Mouse (Mus musculus) heart, embryonic 13.5 days (tissue): ENCODE results near the gene Gm20425. TPM values are rescaled to one million over a fixed set of nuclear protein-coding genes. Genes with fewer than 3 reads are reported as not detected.

Experiments
- ATAC-seq: fragments of 200-750 bp; cut with Nextera tagmentation; 2 replicates; pipeline ENCODE4 v1.8.0; 2017; ENCODE audit warnings: moderate TSS enrichment; ENCODE audit not compliant: insufficient number of reproducible peaks, low FRiP score, low TSS enrichment; ENCODE audit errors: extremely low read depth
- H3K27ac ChIP-seq: fragments of 300-500 bp; sonication (generic); replicated peaks from 2 replicates; pipeline ENCODE4 v1.5.1; 2015; ENCODE audit warnings: moderate library complexity, mild to moderate bottlenecking, inconsistent platforms
- H3K27me3 ChIP-seq: fragments of 300-500 bp; sonication (generic); replicated peaks from 2 replicates; pipeline ENCODE4 v1.6.1; 2015; ENCODE audit warnings: mild to moderate bottlenecking, inconsistent platforms
- H3K36me3 ChIP-seq: fragments of 300-500 bp; sonication (generic); 2 replicates; pipeline ENCODE4 v1.6.1; 2015; ENCODE audit warnings: mild to moderate bottlenecking, inconsistent platforms
- H3K4me1 ChIP-seq: fragments of 300-500 bp; sonication (generic); 2 replicates; pipeline ENCODE4 v1.6.1; 2015; ENCODE audit warnings: inconsistent platforms
- H3K4me2 ChIP-seq: fragments of 300-500 bp; sonication (generic); 2 replicates; pipeline ENCODE4 v1.6.1; 2015; ENCODE audit warnings: inconsistent platforms, mild to moderate bottlenecking, moderate library complexity
- H3K4me3 ChIP-seq: fragments of 300-500 bp; sonication (generic); 2 replicates; pipeline ENCODE4 v1.5.1; 2015; ENCODE audit warnings: moderate library complexity, mild to moderate bottlenecking, inconsistent platforms
- H3K9ac ChIP-seq: fragments of 300-500 bp; sonication (generic); 2 replicates; pipeline ENCODE4 v1.6.1; 2015; ENCODE audit warnings: inconsistent platforms, mild to moderate bottlenecking, moderate library complexity
- H3K9me3 ChIP-seq: fragments of 300-500 bp; sonication (generic); 2 replicates; pipeline ENCODE4 v1.6.1; 2016; ENCODE audit warnings: inconsistent platforms
- WGBS: fragments of 180-500 bp; shearing (Covaris S2); methylation state at CpG from one replicate; pipeline ENCODE4 v1.1.7; 2015; ENCODE audit warnings: mixed read lengths; 5-methylcytosine and 5-hydroxymethylcytosine counted together
- polyA plus RNA-seq: library from polyadenylated mRNA; unstranded; fragments of >200 nt; fragmentation: Nextera tagmentation; extraction: Ambion mirVana; gene quantifications from 2 replicates; pipeline ENCODE4 v1.2.1, GENCODE M21; 2015

Gm20425 gene
- polyA plus RNA-seq, 1 experiment from 2014 or later, result not detected

DNA sequence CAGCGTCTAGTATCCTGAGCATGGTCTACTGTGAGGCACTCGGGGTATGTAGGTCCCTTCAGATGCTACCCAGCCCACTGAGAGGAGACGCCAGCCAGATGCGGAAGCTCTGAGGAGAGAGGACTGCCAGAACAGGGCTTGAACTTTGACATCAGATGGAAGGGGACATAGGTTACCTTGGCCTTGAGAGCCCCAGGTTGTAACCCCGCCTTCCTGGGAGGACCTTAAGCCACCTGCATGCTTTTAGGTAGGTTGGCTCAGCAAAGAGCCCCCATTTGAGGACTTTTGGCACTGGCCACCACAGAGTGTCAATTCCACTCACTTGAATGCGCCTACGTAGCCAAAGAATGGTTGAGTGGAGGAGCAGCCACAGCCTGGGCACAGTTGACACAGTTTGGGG, 5.4 kb downstream of the Gm20425 start:
- peaks cover 6% of the 10 kb centered on the region; the same call in 1 of the 2 replicates for H3K27me3 ChIP-seq
- WGBS, result 79% methylated on average over 7 of the region's 7 CpGs

GRCm38 (mm10) chr9:103214281-103214680, 15.8 kb downstream of the Gm20425 start:
- Histone ChIP-seq H3K27me3 (peaks cover 5% of the 10 kb centered on the region; the same call in 1 of the 2 replicates), H3K27ac (no peak overlapping the region), H3K4me3 (no peak overlapping the region), H3K4me1 (peaks cover 7% of the 10 kb centered on the region), H3K4me2 (no peak overlapping the region), H3K9me3 (0 out of 2 replicates have a peak, but pooled peaks cover 4% of the 10 kb centered on the region), H3K9ac (no peak overlapping the region), H3K36me3 (peaks cover 4% of the 10 kb centered on the region; the same call in 1 of the 2 replicates)
- 71% methylated on average over 6 of the region's 6 CpGs for WGBS
- no peak for ATAC-seq

More for the DNA sequence above, 5.4 kb downstream of the Gm20425 start:
- Histone ChIP-seq H3K4me1 (no peaks in the 10 kb centered on the region), H3K4me2 (no peak overlapping the region), H3K27ac (no peak overlapping the region), H3K4me3 (no peak overlapping the region), H3K9me3 (no peaks in the 10 kb centered on the region), H3K9ac (no peak overlapping the region), H3K36me3 (no peaks in the 10 kb centered on the region)
- no peak for ATAC-seq

DNA sequence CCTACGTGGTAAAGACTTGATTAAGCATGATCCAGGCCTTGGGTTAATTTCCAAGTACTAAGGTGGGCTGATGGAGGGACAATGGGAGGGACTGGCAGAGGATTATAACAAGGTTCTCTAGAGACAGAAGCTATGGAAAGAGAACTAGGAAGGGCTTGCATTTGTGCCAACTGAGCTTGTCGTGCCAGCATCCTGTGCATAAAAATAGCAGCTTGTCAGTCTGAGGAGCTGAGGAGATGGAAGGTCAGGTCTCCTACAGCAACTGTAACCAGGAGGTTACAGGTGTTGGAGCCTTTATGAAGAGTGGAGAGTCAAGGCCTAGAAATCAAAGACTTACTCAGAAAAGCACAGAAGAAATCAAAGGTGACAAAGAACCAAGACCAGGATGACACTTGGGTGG, 16.5 kb downstream of the Gm20425 start:
- 0 out of 2 replicates have a peak, but pooled peaks cover 4% of the 10 kb centered on the region for H3K9me3 ChIP-seq
- no peak overlapping the region for H3K4me2 ChIP-seq
- H3K4me1 ChIP-seq, result peaks cover 7% of the 10 kb centered on the region
- peaks cover 4% of the 10 kb centered on the region; the same call in 1 of the 2 replicates for H3K36me3 ChIP-seq
- H3K9ac ChIP-seq, result no peak overlapping the region
- H3K27ac ChIP-seq, result no peak overlapping the region
- 39% methylated on average over 2 of the region's 2 CpGs for WGBS
- no peak for ATAC-seq
- H3K27me3 ChIP-seq, result peaks cover 5% of the 10 kb centered on the region; the same call in 1 of the 2 replicates
- no peak overlapping the region for H3K4me3 ChIP-seq

- WGBS, result 55% methylated on average over 28 of the region's 28 CpGs
- Histone ChIP-seq H3K27ac (peak overlapping the region; percentile 58; the same call in 1 of the 2 replicates), H3K27me3 (peaks cover 5% of the 10 kb centered on the region; the same call in 1 of the 2 replicates), H3K9ac (peak overlapping the region; percentile 44; the same call in 1 of the 2 replicates), H3K36me3 (peaks cover 4% of the 10 kb centered on the region; the same call in 1 of the 2 replicates), H3K4me3 (peak overlapping the region; percentile 48), H3K9me3 (0 out of 2 replicates have a peak, but pooled peaks cover 4% of the 10 kb centered on the region), H3K4me1 (peaks cover 9% of the 10 kb centered on the region), H3K4me2 (peak overlapping the region; percentile 64)
- no peak for ATAC-seq
Observed at GRCm38 (mm10) chr9:103212654-103213420, 17.3 kb downstream of the Gm20425 start.

DNA sequence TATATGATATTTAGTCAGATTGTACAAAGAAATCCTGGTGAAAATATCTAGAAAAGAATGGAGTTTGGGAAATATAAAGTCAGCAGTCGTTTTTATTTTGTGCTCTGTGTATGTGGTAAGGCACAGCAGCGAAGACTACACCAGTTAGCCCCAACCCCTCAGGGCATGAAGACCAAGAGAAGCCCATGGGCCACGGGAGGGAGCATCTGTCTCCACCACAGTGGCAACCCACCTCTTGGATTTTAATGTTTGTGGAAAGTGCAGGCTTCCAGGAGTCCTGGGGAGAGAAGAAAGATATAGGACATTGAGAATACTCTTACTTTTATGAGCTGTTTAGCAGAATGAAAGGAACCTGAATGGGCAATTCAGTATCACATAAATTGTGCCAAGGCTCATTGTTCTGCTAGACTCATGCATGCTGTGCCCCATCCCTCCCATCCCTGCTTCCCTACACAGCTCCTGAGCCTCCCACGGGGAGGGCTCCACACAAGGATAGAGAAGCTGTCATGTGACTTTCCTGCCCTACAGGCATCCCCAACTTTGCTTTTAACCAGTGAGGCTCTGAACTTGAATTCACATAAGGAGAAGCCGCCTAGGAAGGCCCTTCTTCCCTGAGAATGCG, 21.2 kb downstream of the Gm20425 start:
- Histone ChIP-seq H3K4me3 (no peak overlapping the region), H3K9me3 (no peaks in the 10 kb centered on the region), H3K9ac (no peak overlapping the region), H3K4me2 (no peak overlapping the region), H3K36me3 (no peaks in the 10 kb centered on the region), H3K27ac (no peak overlapping the region), H3K4me1 (peaks cover 8% of the 10 kb centered on the region), H3K27me3 (peaks cover 5% of the 10 kb centered on the region; the same call in 1 of the 2 replicates)
- 60% methylated on average over 6 of the region's 6 CpGs for WGBS
- ATAC-seq, result no peak

GRCm38 (mm10) chr9:103207846-103208245, 22.3 kb downstream of the Gm20425 start:
- peak overlapping the region; percentile 66 for H3K4me2 ChIP-seq
- H3K9me3 ChIP-seq, result no peaks in the 10 kb centered on the region
- peak; percentile 70; the same call in 1 of the 2 replicates for ATAC-seq
- no peak overlapping the region for H3K27ac ChIP-seq
- H3K9ac ChIP-seq, result peak overlapping the region; percentile 68
- peak overlapping the region; percentile 36 for H3K4me3 ChIP-seq
- peaks cover 5% of the 10 kb centered on the region; the same call in 1 of the 2 replicates for H3K27me3 ChIP-seq
- H3K36me3 ChIP-seq, result no peaks in the 10 kb centered on the region
- H3K4me1 ChIP-seq, result 0 out of 2 replicates have a peak, but pooled peaks cover 3% of the 10 kb centered on the region
- 10% methylated on average over 16 of the region's 16 CpGs for WGBS

- no peak overlapping the region for H3K27ac ChIP-seq
- 86% methylated on average over 5 of the region's 5 CpGs for WGBS
Observed at GRCm38 (mm10) chr9:103205786-103206185, 24.3 kb downstream of the Gm20425 start.

DNA sequence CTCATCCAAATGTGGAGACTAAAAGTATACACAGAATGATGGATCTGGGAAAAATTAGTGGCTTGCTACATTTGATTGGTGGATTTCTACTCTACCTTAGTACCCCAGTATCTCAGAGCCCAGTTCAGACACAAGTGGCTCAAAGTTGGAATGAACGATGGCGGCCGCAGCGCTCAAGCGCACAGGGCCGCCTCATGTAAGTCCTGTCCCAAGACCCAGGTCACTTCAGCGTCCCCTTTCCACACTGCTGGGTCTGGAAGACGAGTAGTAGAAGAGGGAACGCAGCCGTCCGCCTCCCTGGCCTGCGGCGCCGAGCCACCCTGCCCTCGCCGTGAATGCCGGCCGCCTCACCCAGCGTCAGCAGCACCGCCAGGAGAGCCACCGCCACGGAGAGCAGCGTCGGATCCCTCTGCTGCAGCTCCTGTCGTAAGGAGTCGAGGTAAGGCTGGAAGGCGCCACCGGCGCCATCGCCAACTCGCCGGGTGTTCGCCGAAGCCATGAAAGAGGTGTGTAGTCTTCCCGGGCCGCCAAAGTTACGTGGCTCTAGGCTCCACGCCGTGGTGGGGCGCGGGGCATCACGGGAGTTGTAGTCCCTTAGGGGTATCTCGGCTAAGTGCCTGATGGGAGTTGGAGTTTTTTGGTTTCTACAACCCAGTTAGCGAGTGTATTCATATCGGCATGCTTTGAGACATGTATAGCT, 28.4 kb downstream of the Gm20425 start, which contains the start of gene Srprb:
Srprb (minus strand) TSS at position 577 of the 700 bp plus-strand sequence.
- H3K4me1 ChIP-seq, result peaks cover 7% of the 10 kb centered on the region
- WGBS, result under 1% methylated on average over 45 of the region's 45 CpGs
- no peaks in the 10 kb centered on the region for H3K27me3 ChIP-seq
- peaks cover 32% of the 10 kb centered on the region for H3K36me3 ChIP-seq
- H3K4me3 ChIP-seq, result peak within 1 kb of the TSS; percentile 91
- peak within 1 kb of the TSS; percentile 86 for H3K4me2 ChIP-seq
- H3K9me3 ChIP-seq, result no peaks in the 10 kb centered on the region
- peak within 1 kb of the TSS; percentile 95 for H3K9ac ChIP-seq
- H3K27ac ChIP-seq, result peak within 1 kb of the TSS; percentile 91
- peak; percentile 97 for ATAC-seq

More at GRCm38 (mm10) chr9:103205786-103206185, 24.3 kb downstream of the Gm20425 start:
- Histone ChIP-seq H3K9me3 (no peaks in the 10 kb centered on the region), H3K4me3 (no peak overlapping the region), H3K4me2 (no peak overlapping the region), H3K9ac (no peak overlapping the region), H3K36me3 (no peaks in the 10 kb centered on the region), H3K4me1 (peaks cover 7% of the 10 kb centered on the region), H3K27me3 (peaks cover 5% of the 10 kb centered on the region; the same call in 1 of the 2 replicates)
- ATAC-seq, result no peak

DNA sequence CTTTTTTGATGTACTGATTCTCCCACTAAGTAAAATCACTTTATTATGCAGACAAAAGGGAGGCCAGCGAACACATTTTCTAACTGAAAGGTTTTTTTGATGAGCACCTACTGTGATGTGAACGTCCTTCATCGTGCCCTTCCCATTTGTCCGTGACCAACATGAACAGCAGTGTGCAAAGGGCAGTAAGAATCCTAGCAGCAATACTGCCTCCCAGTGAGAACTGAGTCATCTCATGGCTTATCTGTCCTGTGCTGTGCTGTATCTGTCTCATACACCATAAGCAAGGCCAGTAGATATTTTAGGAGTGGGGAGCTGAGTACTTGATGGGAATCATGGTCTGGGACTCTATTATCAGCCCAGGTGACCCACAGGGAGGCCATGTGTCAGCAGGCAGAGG, 41.7 kb downstream of the Gm20425 start:
- no peak for ATAC-seq
- H3K36me3 ChIP-seq, result peaks cover 59% of the 10 kb centered on the region
- no peak overlapping the region for H3K4me2 ChIP-seq
- no peak overlapping the region for H3K4me3 ChIP-seq
- WGBS, result 80% methylated on average over 4 of the region's 4 CpGs
- H3K9me3 ChIP-seq, result no peaks in the 10 kb centered on the region
- no peak overlapping the region for H3K27ac ChIP-seq
- no peaks in the 10 kb centered on the region for H3K4me1 ChIP-seq
- no peaks in the 10 kb centered on the region for H3K27me3 ChIP-seq
- H3K9ac ChIP-seq, result no peak overlapping the region

DNA sequence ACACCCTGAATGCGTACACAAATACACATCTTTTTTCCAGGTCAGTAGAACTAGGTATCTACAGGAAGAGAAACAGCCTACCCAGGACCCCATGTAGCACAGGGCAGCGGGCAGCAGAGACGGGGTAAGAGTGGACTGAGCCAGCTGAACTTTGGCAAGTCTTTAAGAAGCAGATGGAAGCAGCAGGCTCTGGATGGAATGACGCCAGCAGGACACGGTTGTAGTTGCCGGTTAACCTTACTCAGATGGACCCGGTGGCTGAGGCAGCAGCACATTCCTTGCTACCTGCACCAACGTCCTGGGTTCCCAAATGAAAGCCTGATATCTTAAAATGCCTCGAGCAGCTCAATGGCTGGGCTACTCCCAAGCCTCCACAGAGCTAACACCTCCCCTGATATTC, 43.4 kb downstream of the Gm20425 start:
- no peaks in the 10 kb centered on the region for H3K9me3 ChIP-seq

GRCm38 (mm10) chr9:103185946-103186345, 44.2 kb downstream of the Gm20425 start:
- H3K4me3 ChIP-seq, result no peak overlapping the region
- H3K27ac ChIP-seq, result no peak overlapping the region
- no peaks in the 10 kb centered on the region for H3K9me3 ChIP-seq
- no peak overlapping the region for H3K9ac ChIP-seq
- peaks cover 35% of the 10 kb centered on the region for H3K36me3 ChIP-seq
- no peak overlapping the region for H3K4me2 ChIP-seq
- no peak for ATAC-seq
- no peaks in the 10 kb centered on the region for H3K4me1 ChIP-seq
- no peaks in the 10 kb centered on the region for H3K27me3 ChIP-seq
- WGBS, result 83% methylated on average over 8 of the region's 8 CpGs

More for the DNA sequence above, 43.4 kb downstream of the Gm20425 start:
- no peak for ATAC-seq
- no peaks in the 10 kb centered on the region for H3K4me1 ChIP-seq
- no peaks in the 10 kb centered on the region for H3K27me3 ChIP-seq
- no peak overlapping the region for H3K4me3 ChIP-seq
- no peak overlapping the region for H3K4me2 ChIP-seq
- H3K36me3 ChIP-seq, result peaks cover 42% of the 10 kb centered on the region
- H3K27ac ChIP-seq, result no peak overlapping the region
- H3K9ac ChIP-seq, result no peak overlapping the region
- 63% methylated on average over 9 of the region's 9 CpGs for WGBS
